Mouse (Mus musculus) stomach, postnatal 0 days (tissue): ENCODE data around the gene Nup54. TPM values are rescaled to one million over a fixed set of nuclear protein-coding genes. Genes with fewer than 3 reads are reported as not detected.

Source experiments
- ATAC-seq: fragments of 200-750 bp; cut with Nextera tagmentation; 2 replicates; pipeline ENCODE4 v1.8.0; 2017; ENCODE audit not compliant: low FRiP score, low TSS enrichment
- DNase-seq: peaks from one replicate; pipeline ENCODE4 v3.0.0-alpha.2; 2016; ENCODE audit warnings: low spot score
- H3K27ac ChIP-seq: fragments of 300-500 bp; sonication (generic); replicated peaks from 2 replicates; pipeline ENCODE4 v1.5.1; 2014; ENCODE audit warnings: mild to moderate bottlenecking, control low read depth
- H3K27me3 ChIP-seq: fragments of 300-500 bp; sonication (generic); 2 replicates; pipeline ENCODE4 v1.6.1; 2014; ENCODE audit warnings: low read length; ENCODE audit not compliant: control insufficient read depth, insufficient read depth
- H3K36me3 ChIP-seq: fragments of 300-500 bp; sonication (generic); 2 replicates; pipeline ENCODE4 v1.6.1; 2014; ENCODE audit warnings: low read length, mixed read lengths; ENCODE audit not compliant: control insufficient read depth, insufficient read depth
- H3K4me1 ChIP-seq: fragments of 300-500 bp; sonication (generic); replicated peaks from 2 replicates; pipeline ENCODE4 v1.6.1; 2014; ENCODE audit warnings: antibody characterized with exemption; ENCODE audit not compliant: control insufficient read depth, insufficient read depth
- H3K4me2 ChIP-seq: fragments of 300-500 bp; sonication (generic); replicated peaks from 2 replicates; pipeline ENCODE4 v1.6.1; 2014; ENCODE audit warnings: low read depth, mild to moderate bottlenecking, control low read depth, moderate library complexity
- H3K4me3 ChIP-seq: fragments of 300-500 bp; sonication (generic); 2 replicates; pipeline ENCODE4 v1.5.1; 2014; ENCODE audit warnings: low read depth, low read length, control low read depth
- H3K9ac ChIP-seq: fragments of 300-500 bp; sonication (generic); 2 replicates; pipeline ENCODE4 v1.6.1; 2014; ENCODE audit warnings: mild to moderate bottlenecking, low read length, control low read depth, mixed read lengths
- H3K9me3 ChIP-seq: fragments of 300-500 bp; sonication (generic); 2 replicates; pipeline ENCODE4 v1.6.1; 2016; ENCODE audit warnings: low read length; ENCODE audit not compliant: control insufficient read depth
- CTCF ChIP-seq: IDR thresholded peaks from 2 replicates; pipeline ENCODE4 v1.5.1; 2016; ENCODE audit warnings: antibody characterized with exemption, low read depth, mild to moderate bottlenecking, moderate library complexity
- EP300 ChIP-seq: optimal IDR thresholded peaks from 2 replicates; pipeline ENCODE3; 2016; ENCODE audit warnings: antibody characterized with exemption
- WGBS: fragments of 180-500 bp; shearing (Covaris S2); extraction: QIAGEN DNeasy Blood & Tissue Kit; methylation state at CpG from one replicate; pipeline ENCODE4 v1.1.7; 2014; 5-methylcytosine and 5-hydroxymethylcytosine counted together
- microRNA-seq: library from miRNA; unstranded; fragments of <30 nt; microRNA quantifications from one replicate; pipeline ENCODE4, GENCODE M21; 2016
- polyA plus RNA-seq: library from polyadenylated mRNA; unstranded; fragments of >200 nt; fragmentation: Nextera tagmentation; extraction: Ambion mirVana; gene quantifications from 2 replicates; pipeline ENCODE4 v1.2.1, GENCODE M21; 2015

Nup54 gene
- polyA plus RNA-seq, 1 experiment from 2014 or later, result 21.4 TPM

- H3K36me3 ChIP-seq, result no peaks in the 10 kb centered on the region
- H3K4me2 ChIP-seq, result no peak overlapping the region
- no peaks in the 10 kb centered on the region for H3K4me1 ChIP-seq
- H3K27ac ChIP-seq, result no peak overlapping the region
- no peaks in the 10 kb centered on the region for H3K27me3 ChIP-seq
- DNase-seq, result no peak
- H3K9me3 ChIP-seq, result no peaks in the 10 kb centered on the region
- WGBS, result 45% methylated on average over 6 of the region's 6 CpGs
- no peak for ATAC-seq
- TF ChIP-seq CTCF (no peak), EP300 (no peak)
- no peak overlapping the region for H3K9ac ChIP-seq
- no peak overlapping the region for H3K4me3 ChIP-seq
Measured at GRCm38 (mm10) chr5:92366565-92366964, 68.5 kb downstream of the Nup54 start.

Small RNA genes within 50 kb of the gene (microRNA-seq; reads per million reads assigned to microRNA genes)
- gene Mir6415, result not detected

Other genes with a start within 250 kb of the Nup54 start
- not detected in 2 replicates for gene U90926, start 219.8 kb downstream of the Nup54 start, polyA plus RNA-seq
- gene Ppef2, start 178.9 kb downstream of the Nup54 start, polyA plus RNA-seq, result 0.12 and 0.30 TPM in 2 replicates
- 16.4 and 17.0 TPM in 2 replicates for gene Naaa, start 157.0 kb downstream of the Nup54 start, polyA plus RNA-seq
- gene Sdad1, start 124.7 kb downstream of the Nup54 start, polyA plus RNA-seq, result 17.9 and 19.8 TPM in 2 replicates
- 0.11 TPM in 1 of 2 replicates, not detected in the other for gene Cxcl9, start 107.1 kb downstream of the Nup54 start, polyA plus RNA-seq
- 11.9 and 13.5 TPM in 2 replicates for gene Art3, start 103.4 kb downstream of the Nup54 start, polyA plus RNA-seq
- gene Cxcl10, start 86.3 kb downstream of the Nup54 start, polyA plus RNA-seq, result 0.65 and 0.74 TPM in 2 replicates
- 19.1 and 20.9 TPM in 2 replicates for gene Scarb2, start 71.6 kb upstream of the Nup54 start, polyA plus RNA-seq
- gene Fam47e, start 119.8 kb upstream of the Nup54 start, polyA plus RNA-seq, result 0.13 and 0.19 TPM in 2 replicates
- gene Stbd1, start 167.8 kb upstream of the Nup54 start, polyA plus RNA-seq, result 17.9 and 19.2 TPM in 2 replicates
- gene Ccdc158, start 240.1 kb upstream of the Nup54 start, polyA plus RNA-seq, result 0.24 and 0.31 TPM in 2 replicates
- gene Shroom3, start 248.2 kb upstream of the Nup54 start, polyA plus RNA-seq, result 11.4 and 15.0 TPM in 2 replicates